Mouse (Mus musculus) liver, embryonic 14.5 days (tissue): Measurements from ENCODE around the gene Ston1.

ENCODE experiments used
- CTCF ChIP-seq: IDR thresholded peaks from 2 replicates; pipeline ENCODE4 v1.5.1; 2016; ENCODE audit warnings: antibody characterized with exemption, low read depth, control low read depth
- EP300 ChIP-seq: IDR thresholded peaks from 2 replicates; pipeline ENCODE4 v1.6.1; 2016; ENCODE audit warnings: antibody characterized with exemption, low read depth

GRCm38 (mm10) chr17:88598570-88599368 is 1.3 kb downstream of the Ston1 start:
- TF ChIP-seq CTCF (no peak), EP300 (no peak)
